18 mouse cellular contexts compared by ENCODE assay signal in the genomic region with DNA sequence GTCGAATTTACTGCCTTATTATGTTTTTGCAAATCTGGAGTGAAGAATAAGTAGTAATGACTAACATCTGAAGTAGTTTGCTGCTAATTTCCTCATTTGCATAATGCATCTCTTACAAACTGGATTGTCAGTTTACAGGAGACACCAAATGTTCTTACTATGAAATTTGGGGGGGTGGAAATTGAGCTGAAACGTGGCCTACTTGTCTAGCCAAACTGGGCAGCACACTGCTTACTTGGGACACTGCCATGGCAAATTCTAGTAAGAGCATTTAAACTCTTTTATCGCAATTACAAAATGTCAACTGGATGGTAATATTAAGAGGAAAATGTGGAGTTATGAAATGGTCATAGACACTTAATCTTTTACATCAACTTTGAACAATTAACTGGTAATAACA.
"Had no signal": no experiment of that assay in that cellular context is flagged by ENCODE, and none has a peak within 500 bp of the region (broad histone marks: within the 10 kb centered on the region; RNA-seq: fewer than 3 reads in every experiment).

No protein-coding gene starts in this region.

- DNase-seq: kidney, adult 8-10 months; kidney, postnatal 14 days; kidney, postnatal 4 days; liver; lung, adult 18-20 months; lung, postnatal 10 days; lung, postnatal 36 days; midbrain, embryonic 14.5 days; right cerebral cortex, postnatal 4 days; thymus, postnatal 25 days had no signal

- H3K9me3 ChIP-seq: limb, embryonic 10.5 days; limb, embryonic 13.5 days; liver, embryonic 12.5 days; liver, embryonic 15.5 days; lung, embryonic 15.5 days had no signal

- H3K4me2 ChIP-seq: limb, embryonic 13.5 days; liver, embryonic 12.5 days; liver, embryonic 15.5 days; lung, embryonic 15.5 days; midbrain, embryonic 11.5 days had no signal

- H3K27ac ChIP-seq: limb, embryonic 10.5 days; limb, embryonic 13.5 days; liver, embryonic 12.5 days; liver, embryonic 15.5 days; lung, embryonic 15.5 days; stomach, postnatal 0 days had no signal

- H3K27me3 ChIP-seq: limb, embryonic 13.5 days; liver, embryonic 12.5 days; liver, embryonic 15.5 days; lung, embryonic 15.5 days; megakaryocyte, embryonic 14.5 days had no signal

- ATAC-seq: liver, embryonic 12.5 days had no signal

- H3K4me3 ChIP-seq: limb, embryonic 10.5 days; limb, embryonic 13.5 days; liver, embryonic 12.5 days; liver, embryonic 15.5 days; lung, embryonic 15.5 days; megakaryocyte, embryonic 14.5 days had no signal

- H3K36me3 ChIP-seq: limb, embryonic 10.5 days; limb, embryonic 13.5 days; liver, embryonic 12.5 days; liver, embryonic 15.5 days; lung, embryonic 15.5 days had no signal

- H3K9ac ChIP-seq: limb, embryonic 13.5 days; liver, embryonic 12.5 days; liver, embryonic 15.5 days; lung, embryonic 15.5 days had no signal

- H3K4me1 ChIP-seq: limb, embryonic 10.5 days; limb, embryonic 13.5 days; liver, embryonic 12.5 days; liver, embryonic 15.5 days; lung, embryonic 15.5 days; megakaryocyte, embryonic 14.5 days had no signal
